Mouse (Mus musculus): ENCODE measurements around the gene Kifc5b. TPM values are rescaled to one million over a fixed set of nuclear protein-coding genes. Genes with fewer than 3 reads are reported as not detected.
A peak's percentile ranks its signal among the peaks of the same experiment; 100 is the strongest.

Gene Kifc5b
- 6.6 and 8.1 TPM in 2 replicates for polyA plus RNA-seq (2016; fragmentation: Nextera tagmentation; extraction: Ambion mirVana)

DNA sequence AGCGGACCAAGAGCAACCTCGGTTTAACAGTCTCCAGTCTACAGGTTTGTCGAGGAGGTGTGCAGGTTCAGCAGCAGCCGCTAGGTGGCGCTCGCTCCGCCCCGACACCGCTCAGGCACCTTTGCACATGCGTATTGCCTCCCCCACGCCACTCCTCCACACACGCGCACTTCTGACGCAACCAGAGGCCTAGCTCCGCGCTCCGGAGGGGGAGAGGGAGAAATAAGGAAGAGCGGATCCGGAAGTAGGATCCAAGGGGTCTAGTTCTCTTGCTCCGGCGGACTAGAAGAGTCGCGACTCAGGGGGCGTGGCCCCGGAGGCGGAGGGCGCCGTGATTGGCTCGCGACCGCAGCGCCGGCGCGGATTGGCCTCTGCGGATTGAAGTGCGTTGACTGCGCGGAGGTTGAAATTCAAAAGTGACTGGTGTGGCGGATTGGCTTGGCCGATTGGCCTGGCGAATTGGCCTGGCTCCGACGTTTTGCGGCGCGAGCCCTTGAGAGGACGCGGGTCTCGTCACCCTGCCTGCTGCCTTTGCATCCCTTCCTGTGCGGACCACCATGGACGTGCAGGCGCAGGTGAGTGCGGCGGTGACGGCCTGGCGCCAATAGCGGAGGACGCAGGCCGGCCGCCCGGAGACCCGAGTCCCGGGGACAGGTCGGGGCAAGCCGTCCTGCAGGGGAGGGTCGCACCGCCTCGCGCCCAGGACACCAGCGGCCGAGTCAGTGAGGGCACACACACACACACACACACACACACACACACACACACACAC is at the start of gene Kifc5b:
Kifc5b (plus strand) TSS at position 381 of the 772 bp plus-strand sequence.
- no peaks in the 10 kb centered on the region for H3K27me3 ChIP-seq (replicated peaks)
- H3K27ac ChIP-seq, result peak within 1 kb of the TSS; percentile 87
- peak within 1 kb of the TSS; percentile 76 for H3K4me3 ChIP-seq
- peak; percentile 96 for ATAC-seq
- peaks cover 26% of the 10 kb centered on the region for H3K36me3 ChIP-seq
- H3K4me1 ChIP-seq, result peaks cover 31% of the 10 kb centered on the region
- WGBS (ENCODE audit: insufficient replicate concordance), result under 1% methylated on average over 65 of the region's 72 CpGs
- H3K9ac ChIP-seq, result peak within 1 kb of the TSS; percentile 86
- no peaks in the 10 kb centered on the region for H3K9me3 ChIP-seq (replicated peaks)
- H3K4me2 ChIP-seq, result peak within 1 kb of the TSS; percentile 80

DNA sequence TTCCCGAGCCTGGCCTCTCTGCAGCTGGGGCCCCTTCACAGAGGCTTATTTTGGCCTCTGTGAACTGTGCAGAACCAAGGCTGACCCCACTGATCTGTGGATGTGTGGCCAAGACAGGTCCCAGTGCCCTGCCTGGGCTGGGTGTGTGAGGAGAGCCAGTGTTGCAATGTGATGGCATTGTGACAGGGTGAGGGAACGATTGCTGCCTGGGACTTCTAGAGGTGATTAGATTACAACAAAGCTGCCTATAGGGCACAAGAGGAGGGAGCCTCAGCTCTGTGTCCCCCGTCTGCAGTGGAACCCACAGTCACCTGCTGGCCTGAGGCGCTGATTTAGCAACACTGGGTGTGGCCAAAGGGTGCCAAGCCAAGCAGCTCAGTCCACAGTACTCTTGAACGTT is 48.1 kb upstream of the Kifc5b start:
- WGBS (ENCODE audit: insufficient replicate concordance), result 40% methylated on average over 5 of the region's 5 CpGs
- Histone ChIP-seq H3K4me3 (no peak overlapping the region), H3K27me3 (replicated peaks) (peaks cover 20% of the 10 kb centered on the region; the same call in 1 of the 2 replicates), H3K9ac (no peak overlapping the region), H3K36me3 (no peaks in the 10 kb centered on the region), H3K9me3 (replicated peaks) (no peaks in the 10 kb centered on the region), H3K4me2 (no peak overlapping the region), H3K27ac (no peak overlapping the region), H3K4me1 (no peaks in the 10 kb centered on the region)
- no peak for ATAC-seq

DNA sequence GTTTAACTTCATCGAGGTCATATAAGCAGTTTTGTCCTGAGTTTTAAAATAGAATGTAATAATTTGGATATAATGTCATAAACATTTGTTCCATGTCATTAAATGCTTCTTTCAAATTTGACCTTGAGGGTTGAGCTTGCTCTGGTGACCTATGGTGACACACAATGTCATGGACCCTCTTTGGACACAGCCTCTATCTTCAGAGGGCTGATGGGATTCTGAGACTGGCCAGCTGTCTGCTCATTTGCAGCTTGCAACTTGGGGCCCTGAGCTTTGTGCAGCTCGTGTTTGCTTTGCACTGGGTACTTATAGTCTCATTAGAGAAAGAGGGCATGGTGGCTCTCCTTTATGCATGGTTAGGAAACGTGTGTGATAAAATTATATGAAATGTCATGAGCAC is 44.0 kb upstream of the Kifc5b start:
- no peak for ATAC-seq
- 60% methylated on average over 3 of the region's 3 CpGs for WGBS (ENCODE audit: insufficient replicate concordance)
- Histone ChIP-seq H3K36me3 (no peaks in the 10 kb centered on the region), H3K9ac (no peak overlapping the region), H3K4me2 (no peak overlapping the region), H3K27me3 (replicated peaks) (no peaks in the 10 kb centered on the region), H3K4me3 (no peak overlapping the region), H3K27ac (no peak overlapping the region), H3K4me1 (no peaks in the 10 kb centered on the region), H3K9me3 (replicated peaks) (no peaks in the 10 kb centered on the region)

DNA sequence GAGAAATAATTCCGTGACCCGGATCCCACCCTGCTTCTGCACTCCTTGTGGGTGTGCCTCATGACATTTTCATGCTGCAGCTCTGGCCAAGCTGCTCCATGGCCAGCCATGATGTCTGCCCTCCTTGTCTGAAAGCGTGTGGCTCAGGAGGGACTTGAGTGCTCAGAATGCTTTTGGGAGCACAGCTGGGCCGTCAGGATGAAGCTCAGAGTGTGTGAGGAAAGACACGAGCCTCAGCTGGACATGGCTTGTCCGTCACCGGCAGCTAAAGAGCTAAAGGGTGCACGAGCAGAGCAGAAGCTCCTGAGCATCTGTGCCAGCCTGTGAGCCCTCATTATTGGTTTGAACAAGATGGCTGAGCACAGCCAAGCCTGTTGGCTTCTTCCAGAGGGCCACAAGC is 43.4 kb upstream of the Kifc5b start:
- ATAC-seq, result no peak
- Histone ChIP-seq H3K4me2 (no peak overlapping the region), H3K4me1 (no peaks in the 10 kb centered on the region), H3K27ac (no peak overlapping the region), H3K9me3 (replicated peaks) (no peaks in the 10 kb centered on the region; the same call in 1 of the 2 replicates), H3K4me3 (no peak overlapping the region), H3K27me3 (replicated peaks) (no peaks in the 10 kb centered on the region), H3K9ac (no peak overlapping the region), H3K36me3 (no peaks in the 10 kb centered on the region)
- WGBS (ENCODE audit: insufficient replicate concordance), result 66% methylated on average over 8 of the region's 8 CpGs

DNA sequence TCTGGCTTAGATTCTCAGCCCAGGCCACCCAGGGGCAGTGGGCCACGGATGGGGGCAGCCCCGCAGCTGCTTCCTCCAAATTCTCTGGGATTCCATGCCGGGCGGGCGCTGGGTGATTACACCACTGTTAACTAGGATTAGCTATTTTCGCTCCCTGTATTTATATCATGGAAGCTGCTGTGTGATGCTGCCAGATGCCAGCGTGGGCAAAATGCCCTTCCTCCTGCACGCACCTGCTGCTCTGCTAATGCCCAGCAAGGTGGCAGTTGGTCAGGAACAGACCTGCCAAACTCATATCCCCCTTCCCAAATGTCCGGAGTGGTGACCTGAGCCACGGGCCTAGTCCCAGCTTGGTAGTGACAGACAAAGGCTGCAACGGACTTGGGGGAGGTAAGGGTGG is 42.3 kb upstream of the Kifc5b start:
- no peak overlapping the region for H3K4me2 ChIP-seq
- H3K4me1 ChIP-seq, result no peaks in the 10 kb centered on the region
- 0 out of 2 replicates have a peak, but pooled peaks cover 5% of the 10 kb centered on the region for H3K36me3 ChIP-seq
- WGBS (ENCODE audit: insufficient replicate concordance), result 69% methylated on average over 11 of the region's 11 CpGs
- no peak overlapping the region for H3K4me3 ChIP-seq
- H3K9ac ChIP-seq, result no peak overlapping the region
- H3K27ac ChIP-seq, result no peak overlapping the region
- no peaks in the 10 kb centered on the region for H3K27me3 ChIP-seq (replicated peaks)
- ATAC-seq, result no peak
- H3K9me3 ChIP-seq (replicated peaks), result peaks cover 3% of the 10 kb centered on the region; the same call in 1 of the 2 replicates

DNA sequence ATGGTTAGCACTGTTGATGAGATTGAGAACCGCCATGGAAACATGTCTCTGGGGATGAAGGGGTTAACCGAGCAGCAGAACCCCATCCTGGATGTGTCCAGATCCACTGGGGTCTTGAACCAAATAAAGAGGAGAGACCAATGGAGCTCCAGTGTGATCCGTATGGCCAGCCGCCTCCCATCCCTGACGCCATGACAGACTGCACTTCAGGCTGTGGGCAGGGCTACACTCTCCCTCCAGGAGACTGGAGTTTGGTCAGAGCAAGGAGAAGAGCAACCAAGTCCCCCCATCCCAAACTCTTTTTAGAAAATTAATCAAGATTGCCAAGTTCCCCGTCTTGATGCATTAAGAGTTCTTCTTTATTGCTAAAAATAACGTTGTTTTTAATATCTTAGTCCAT is 39.0 kb upstream of the Kifc5b start:
- no peak for ATAC-seq
- Histone ChIP-seq H3K27me3 (replicated peaks) (no peaks in the 10 kb centered on the region), H3K27ac (no peak overlapping the region), H3K9ac (no peak overlapping the region), H3K4me3 (no peak overlapping the region), H3K4me2 (no peak overlapping the region), H3K36me3 (peaks cover 25% of the 10 kb centered on the region), H3K4me1 (no peaks in the 10 kb centered on the region), H3K9me3 (replicated peaks) (peaks cover 3% of the 10 kb centered on the region; the same call in 1 of the 2 replicates)
- 80% methylated on average over 7 of the region's 7 CpGs for WGBS (ENCODE audit: insufficient replicate concordance)

DNA sequence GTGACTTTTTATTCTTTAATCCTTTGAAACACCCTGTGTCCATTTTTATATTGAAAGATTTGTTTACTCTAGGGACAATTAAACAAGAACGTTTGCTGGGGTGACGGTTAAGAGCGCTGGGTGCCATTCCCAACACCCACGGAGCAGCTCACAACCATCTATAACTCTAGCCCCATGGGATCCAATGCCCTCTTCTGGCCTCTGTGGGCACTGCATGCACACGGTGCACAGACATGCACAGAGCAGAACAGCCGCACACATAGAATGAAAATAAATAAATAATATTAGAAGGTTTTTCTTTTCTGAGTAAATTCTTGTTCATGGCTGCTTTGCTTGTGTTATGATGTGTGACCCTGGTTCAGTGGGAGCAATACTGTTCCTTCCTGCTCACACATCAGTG is 37.7 kb upstream of the Kifc5b start:
- Histone ChIP-seq H3K9ac (no peak overlapping the region), H3K9me3 (replicated peaks) (peaks cover 3% of the 10 kb centered on the region; the same call in 1 of the 2 replicates)
- 88% methylated on average over 6 of the region's 6 CpGs for WGBS (ENCODE audit: insufficient replicate concordance)

DNA sequence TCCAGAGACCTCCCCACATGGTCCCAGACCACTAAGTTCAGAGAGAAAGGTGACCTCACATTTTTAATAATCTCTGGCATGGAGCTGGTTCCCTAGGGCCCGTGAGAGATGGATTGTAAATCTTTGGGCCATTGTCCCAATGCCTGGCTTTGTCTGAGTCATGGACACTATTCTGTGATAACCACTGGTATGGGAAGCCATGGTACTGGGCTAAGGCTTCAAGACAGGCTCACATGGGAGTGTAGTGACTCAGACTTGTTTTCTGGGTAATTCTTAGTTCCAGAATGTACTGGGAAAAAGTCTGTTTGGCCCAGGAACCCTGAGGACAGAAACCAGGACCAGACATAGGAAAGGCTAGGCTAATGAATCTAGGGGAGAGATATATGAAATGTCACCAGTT is 34.2 kb upstream of the Kifc5b start:
- Histone ChIP-seq H3K27ac (no peak overlapping the region), H3K9ac (no peak overlapping the region), H3K4me3 (no peak overlapping the region), H3K4me2 (no peak overlapping the region), H3K4me1 (peaks cover 27% of the 10 kb centered on the region), H3K9me3 (replicated peaks) (peaks cover 3% of the 10 kb centered on the region; the same call in 1 of the 2 replicates), H3K27me3 (replicated peaks) (peaks cover 6% of the 10 kb centered on the region; the same call in 1 of the 2 replicates), H3K36me3 (peaks cover 25% of the 10 kb centered on the region)
- 66% methylated on average over 1 of the region's 1 CpGs for WGBS (ENCODE audit: insufficient replicate concordance)
- no peak for ATAC-seq

More for the DNA sequence above, 37.7 kb upstream of the Kifc5b start:
- H3K27me3 ChIP-seq (replicated peaks), result no peaks in the 10 kb centered on the region
- H3K27ac ChIP-seq, result no peak overlapping the region
- H3K36me3 ChIP-seq, result peaks cover 25% of the 10 kb centered on the region
- H3K4me2 ChIP-seq, result no peak overlapping the region
- H3K4me1 ChIP-seq, result peaks cover 7% of the 10 kb centered on the region
- no peak for ATAC-seq
- no peak overlapping the region for H3K4me3 ChIP-seq

DNA sequence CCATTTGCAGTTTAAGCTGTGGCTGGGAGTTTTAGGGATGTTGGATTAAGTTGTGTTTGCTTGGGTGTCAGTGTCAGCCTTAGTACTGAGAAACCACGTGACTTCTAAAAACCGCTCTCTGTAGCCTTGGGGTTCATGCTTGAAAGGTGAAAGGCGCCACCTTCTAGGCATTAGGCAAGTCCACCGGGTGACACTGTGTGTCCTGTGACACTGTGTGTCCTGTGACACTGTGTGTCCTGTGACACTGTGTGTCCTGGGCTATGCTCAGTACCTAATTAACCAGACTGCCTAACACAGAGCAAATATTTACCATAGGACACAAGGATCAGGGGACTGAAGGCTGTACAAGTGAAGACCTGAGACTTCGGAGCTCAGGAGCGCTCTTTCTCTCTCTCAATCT is 33.3 kb upstream of the Kifc5b start:
- peaks cover 27% of the 10 kb centered on the region for H3K4me1 ChIP-seq
- ATAC-seq, result no peak
- 75% methylated on average over 6 of the region's 6 CpGs for WGBS (ENCODE audit: insufficient replicate concordance)
- H3K27me3 ChIP-seq (replicated peaks), result peaks cover 6% of the 10 kb centered on the region; the same call in 1 of the 2 replicates
- H3K4me3 ChIP-seq, result no peak overlapping the region
- H3K9me3 ChIP-seq (replicated peaks), result peaks cover 3% of the 10 kb centered on the region; the same call in 1 of the 2 replicates
- H3K9ac ChIP-seq, result no peak overlapping the region
- H3K27ac ChIP-seq, result no peak overlapping the region
- peaks cover 25% of the 10 kb centered on the region for H3K36me3 ChIP-seq
- H3K4me2 ChIP-seq, result 0 out of 2 replicates have a peak overlapping the region, but pooled peaks have one; percentile 79

DNA sequence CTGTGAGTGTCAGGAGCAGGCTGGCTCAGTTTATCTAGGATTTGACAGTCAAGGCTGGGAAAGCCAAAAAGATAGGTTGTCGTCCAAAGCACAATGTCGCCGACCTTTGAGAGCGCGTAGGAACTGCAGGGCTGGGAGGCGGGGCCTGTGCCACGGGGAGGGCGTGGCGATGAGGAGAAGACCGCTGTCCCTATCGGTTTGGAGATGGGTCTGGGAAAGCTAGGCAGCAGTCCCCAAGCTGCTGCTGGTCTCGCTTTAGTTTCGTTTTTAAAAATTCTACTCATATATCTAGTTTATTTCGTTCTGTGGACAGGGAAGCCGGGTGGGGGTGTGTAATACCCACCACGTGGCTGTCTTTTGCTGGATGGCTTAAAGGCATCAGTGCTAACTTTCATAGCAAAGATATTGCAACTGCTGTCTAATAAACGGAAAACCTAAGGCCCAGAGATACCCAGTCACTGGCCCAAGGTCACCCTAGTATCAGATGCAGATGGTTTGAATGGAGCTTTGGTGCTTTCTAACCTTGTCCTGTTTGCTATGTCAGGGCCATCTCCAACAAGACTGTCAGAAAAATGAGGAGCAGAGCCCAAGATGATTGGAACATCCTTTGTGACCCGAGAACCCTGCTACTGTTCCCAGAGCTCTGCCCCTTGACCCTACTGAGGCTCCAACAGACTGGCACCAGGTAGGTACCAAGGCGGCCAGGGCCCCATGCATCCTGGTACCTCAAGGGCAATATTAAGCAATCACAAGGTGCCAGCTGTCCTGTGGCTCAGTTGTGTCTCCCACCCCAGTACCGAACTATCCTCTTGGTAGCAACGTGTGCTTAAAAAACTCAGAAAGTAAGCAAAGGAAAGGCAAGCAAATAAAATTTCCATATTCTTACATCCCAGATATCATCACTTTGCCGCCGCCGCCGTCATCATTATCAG is 31.6 kb upstream of the Kifc5b start:
- H3K9ac ChIP-seq, result peak overlapping the region; percentile 66
- 10% methylated on average over 25 of the region's 25 CpGs for WGBS (ENCODE audit: insufficient replicate concordance)
- peak overlapping the region; percentile 79 for H3K4me2 ChIP-seq
- H3K36me3 ChIP-seq, result peaks cover 19% of the 10 kb centered on the region
- peaks cover 27% of the 10 kb centered on the region for H3K4me1 ChIP-seq
- H3K27me3 ChIP-seq (replicated peaks), result peaks cover 6% of the 10 kb centered on the region; the same call in 1 of the 2 replicates
- peak overlapping the region; percentile 59 for H3K4me3 ChIP-seq
- H3K9me3 ChIP-seq (replicated peaks), result no peaks in the 10 kb centered on the region
- H3K27ac ChIP-seq, result peak overlapping the region; percentile 66
- ATAC-seq, result peak; percentile 88

DNA sequence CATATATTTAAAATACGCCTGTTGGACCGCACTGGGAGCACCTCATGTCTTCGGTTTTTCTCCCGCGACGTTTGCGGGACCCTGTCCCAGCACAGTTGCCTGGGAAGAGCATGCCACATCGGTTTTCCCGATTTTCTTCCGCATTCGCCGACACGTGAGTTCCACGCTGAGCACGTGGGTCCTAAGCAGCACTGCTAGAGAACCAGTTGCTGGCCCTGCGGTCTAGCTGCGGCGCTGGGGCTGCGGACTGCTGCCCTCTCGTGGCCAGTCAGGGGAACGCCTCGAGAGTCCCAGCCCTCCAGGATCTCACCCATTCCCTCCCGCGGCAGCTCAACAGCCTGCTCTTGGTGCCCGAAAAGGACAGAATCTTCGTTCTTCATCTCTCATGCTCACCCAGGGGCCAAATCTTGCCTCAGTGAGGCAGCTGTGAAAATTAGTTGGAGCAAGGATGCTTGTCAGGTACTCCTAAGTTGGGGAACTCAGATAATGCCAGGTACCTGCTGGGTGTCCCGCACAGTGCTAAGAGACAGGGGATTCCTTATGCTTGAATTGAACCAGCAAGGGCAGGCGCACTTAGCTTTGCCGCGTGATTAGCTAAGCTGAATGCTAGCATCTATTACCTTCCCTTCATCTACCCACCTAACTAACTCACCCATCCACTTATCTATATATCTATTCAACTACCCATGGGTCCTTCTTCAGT is 30.7 kb upstream of the Kifc5b start:
- H3K27ac ChIP-seq, result no peak overlapping the region
- H3K9ac ChIP-seq, result peak overlapping the region; percentile 66
- H3K36me3 ChIP-seq, result peaks cover 10% of the 10 kb centered on the region
- H3K4me2 ChIP-seq, result peak overlapping the region; percentile 79
- peak overlapping the region; percentile 59 for H3K4me3 ChIP-seq
- H3K4me1 ChIP-seq, result peaks cover 27% of the 10 kb centered on the region
- H3K27me3 ChIP-seq (replicated peaks), result peaks cover 6% of the 10 kb centered on the region; the same call in 1 of the 2 replicates
- WGBS (ENCODE audit: insufficient replicate concordance), result 7% methylated on average over 30 of the region's 30 CpGs
- ATAC-seq, result peak; percentile 78
- no peaks in the 10 kb centered on the region for H3K9me3 ChIP-seq (replicated peaks)
